Mouse (Mus musculus): ENCODE data around the gene Chchd2.
"Not testable (repeated sequence)": the region's sequence is repeated elsewhere in the genome, so short reads cannot be mapped to it uniquely, and the experiment has no call there.

Chchd2 gene

DNA sequence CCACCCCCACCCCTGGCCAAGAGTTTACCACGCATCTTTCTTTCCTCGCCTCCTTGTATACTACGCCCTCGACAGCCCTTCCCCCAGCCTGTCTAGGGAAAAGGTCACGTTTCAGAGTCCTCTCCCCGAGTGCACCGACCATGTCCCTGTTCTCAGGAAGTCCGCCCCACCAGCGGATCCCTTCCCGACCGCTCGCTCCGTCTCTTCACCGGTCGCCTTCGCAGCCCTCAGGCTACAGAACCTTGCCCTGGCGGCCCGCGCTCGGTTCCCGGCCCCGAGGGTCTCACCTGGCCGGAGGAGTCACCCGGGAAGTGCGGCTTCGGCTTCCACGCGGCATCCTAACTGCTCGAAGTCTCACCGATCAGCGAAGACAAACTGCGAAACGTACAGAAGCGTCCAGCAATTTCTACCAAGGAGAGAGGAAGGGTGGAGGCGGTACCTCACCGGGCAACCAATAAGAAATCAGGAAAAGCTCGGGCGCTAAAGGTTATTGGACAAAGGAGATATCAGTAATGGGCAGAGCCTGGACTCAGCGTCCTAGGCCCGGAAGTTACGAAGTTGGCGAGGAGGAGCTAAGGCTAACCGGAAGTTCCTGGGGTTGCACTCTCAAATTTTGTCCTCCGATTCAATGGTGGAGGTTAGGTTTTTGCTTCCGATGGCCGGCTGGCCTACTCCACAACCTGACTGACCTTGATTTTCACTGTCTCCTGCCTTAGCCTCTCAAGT lies at the start of gene Chchd2:
Gene Chchd2, minus strand, starts transcription at position 560 of the 726 bp plus-strand sequence.
- peak; percentile 90 for DNase-seq (ENCODE audit: extremely low read depth, insufficient read length, low spot score)

DNA sequence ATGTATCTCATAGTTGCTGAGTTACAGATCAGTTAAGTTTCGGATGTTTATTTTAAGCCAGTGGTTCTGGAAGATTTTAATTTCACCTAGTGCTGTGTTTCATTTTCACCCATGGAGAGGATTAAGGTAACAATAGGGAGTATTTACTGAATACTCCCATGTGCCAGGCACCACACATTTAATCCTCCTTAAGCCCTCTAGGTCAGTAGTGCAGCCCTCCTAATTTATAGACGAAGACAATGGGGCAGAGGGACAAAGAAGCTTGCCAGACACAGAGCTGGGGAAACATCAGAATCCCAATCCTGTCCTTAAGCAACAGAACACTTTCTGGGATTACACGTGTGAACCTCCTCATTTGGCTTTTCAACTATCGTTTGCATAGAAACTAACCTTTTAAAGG lies 49.7 kb upstream of the Chchd2 start:
- DNase-seq (ENCODE audit: extremely low read depth, insufficient read length, low spot score) = no peak

DNA sequence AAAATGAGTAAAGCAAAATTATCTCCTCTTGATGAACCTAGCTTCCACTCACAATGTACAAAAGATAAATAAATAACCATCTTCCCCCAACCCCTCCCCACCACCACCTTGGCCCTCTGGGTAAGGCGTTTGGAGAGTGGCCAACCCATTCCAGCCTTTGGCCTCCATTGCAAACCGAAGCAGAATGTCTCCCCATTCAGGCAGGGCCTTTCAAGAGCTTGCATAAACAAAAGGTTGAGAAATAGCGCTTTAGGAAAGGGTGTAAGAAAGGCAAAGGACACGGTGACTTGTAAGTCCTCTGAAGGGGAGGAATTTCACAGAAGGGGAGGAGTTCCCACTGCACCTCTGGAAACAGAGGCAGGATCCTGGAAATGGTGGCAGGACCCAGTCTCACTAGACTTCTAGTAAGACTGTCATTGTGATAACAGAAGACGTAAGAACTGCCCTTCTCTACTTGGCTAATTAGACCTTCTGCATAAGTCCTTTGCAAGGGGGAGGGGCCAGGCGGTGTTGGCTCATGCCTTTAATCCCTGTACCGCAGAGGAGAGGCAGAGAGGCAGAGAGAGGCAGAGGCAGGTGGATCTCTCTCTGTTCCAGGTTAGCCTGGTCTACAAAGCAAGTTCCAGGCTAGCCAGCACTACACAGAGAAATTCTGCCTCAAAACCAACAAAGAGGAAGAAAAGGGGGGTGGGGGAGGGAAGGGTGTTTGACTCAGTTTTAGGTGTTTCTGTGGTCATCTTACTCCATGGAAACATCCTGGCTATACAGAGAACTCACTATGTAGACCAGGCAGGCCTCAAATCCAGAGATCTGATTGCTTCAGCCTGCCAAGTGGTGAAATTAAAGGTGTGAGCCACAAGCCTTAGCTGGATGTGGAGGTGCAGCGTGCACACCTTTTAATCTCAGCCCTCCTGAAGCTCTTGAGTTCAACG lies 42.9 kb upstream of the Chchd2 start:
- peak; percentile 24 for DNase-seq (ENCODE audit: extremely low read depth, insufficient read length, low spot score)

DNA sequence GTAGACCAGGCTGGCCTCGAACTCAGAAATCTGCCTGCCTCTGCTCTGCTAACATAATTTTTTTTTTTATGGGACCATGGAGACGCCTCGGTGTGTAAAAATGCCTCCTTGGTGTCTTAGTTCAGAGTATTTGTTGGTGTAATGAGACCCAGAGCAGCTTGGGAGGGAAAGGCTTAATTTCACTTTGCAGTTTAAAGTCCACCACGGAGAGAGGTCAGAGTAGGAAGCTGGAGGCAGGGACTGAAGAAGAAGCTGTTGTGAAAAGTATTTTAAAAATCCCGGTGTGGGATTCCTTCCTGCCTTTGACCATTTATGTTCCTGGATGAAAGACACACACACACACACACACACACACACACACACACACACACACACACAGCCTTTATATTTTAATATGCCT lies 38.7 kb upstream of the Chchd2 start:
- no peak for DNase-seq (ENCODE audit: extremely low read depth, insufficient read length, low spot score)

DNA sequence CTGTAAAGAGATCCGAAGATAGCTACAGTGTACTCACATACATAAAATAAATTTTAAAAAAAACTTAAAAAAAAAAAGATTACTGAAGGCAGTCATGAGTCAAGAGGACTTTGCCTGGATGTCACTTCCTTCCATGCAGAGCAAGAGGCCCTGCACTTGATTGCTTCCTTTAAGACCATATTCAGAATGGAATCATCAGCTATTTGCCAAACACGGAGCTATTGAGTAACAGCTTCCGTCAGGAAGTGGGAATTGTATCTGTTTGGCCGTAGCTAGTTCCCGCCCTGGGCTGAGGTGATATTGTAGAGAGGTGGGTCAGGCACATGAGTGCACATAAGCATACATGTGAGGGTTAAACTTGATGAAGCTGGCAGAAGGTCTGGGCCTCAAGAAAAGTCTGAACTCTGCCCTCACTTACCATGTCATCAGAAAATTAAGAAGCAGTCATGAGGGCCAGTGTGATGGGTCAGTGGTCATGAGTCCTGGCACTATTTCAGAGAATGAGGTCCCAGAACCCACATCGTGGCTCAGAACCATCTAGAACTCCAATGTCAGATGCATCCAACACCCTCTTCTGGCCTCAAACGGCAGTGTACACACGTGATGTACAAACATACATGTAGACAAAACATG lies 37.7 kb upstream of the Chchd2 start:
- DNase-seq (ENCODE audit: extremely low read depth, insufficient read length, low spot score) = no peak

DNA sequence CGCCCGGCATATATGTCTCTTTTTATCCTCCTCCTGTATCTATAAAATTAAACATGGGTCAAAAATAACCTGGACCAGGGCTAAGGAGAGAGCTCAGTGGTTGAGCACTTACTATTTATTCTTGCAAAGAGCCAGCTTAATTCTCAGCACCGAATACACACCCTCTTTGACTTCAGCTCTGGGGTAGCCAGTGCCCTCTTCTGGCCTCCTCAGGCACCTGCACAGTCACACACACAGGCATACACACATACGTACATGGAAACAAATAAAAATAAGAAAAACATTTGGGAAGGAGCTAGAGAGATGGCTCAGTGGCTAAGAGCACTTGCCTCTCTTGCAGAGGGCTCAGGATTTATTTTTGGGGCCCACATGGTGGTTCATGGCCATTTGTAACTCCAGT lies 34.7 kb upstream of the Chchd2 start:
- no peak for DNase-seq (ENCODE audit: extremely low read depth, insufficient read length, low spot score)

DNA sequence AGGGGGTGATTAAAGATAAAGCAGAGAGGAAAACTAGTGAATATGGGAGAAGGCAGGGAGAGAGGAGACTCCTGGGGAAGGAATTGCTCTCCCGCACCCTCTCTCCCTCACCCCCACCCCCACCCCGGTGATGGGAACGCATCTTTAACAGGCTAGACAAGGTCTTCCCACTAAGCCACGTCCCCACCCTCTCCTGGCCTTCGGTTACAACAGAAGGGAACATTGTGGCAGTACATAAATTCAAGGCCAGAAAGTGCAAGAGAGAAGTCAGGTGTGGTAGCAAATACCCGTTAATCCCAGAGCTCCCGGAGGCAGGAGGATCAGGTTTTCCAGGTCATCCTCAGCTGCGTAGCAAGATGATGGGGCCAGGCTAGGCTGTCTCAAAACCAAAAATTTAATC lies 32.0 kb upstream of the Chchd2 start:
- DNase-seq (ENCODE audit: extremely low read depth, insufficient read length, low spot score) = no peak

DNA sequence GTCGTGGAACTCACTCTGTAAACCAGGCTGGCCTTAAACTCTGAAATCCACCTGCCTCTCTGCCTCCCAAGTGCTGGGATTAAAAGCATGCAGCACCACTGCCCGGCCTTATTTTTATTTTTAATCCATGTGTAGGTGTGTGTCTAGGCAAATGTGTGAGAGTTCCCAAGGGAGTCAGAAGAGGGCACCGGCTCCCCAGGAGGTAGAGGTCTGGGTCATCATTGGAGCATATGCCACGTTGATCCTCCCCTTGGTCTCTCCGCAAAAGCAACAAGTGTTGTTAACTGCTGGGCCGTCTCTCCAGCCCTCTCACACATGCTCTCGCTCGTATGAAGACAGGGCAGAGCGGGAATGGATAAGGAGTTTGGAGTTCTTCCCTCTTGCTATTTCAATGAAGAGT lies 31.5 kb upstream of the Chchd2 start:
- no peak for DNase-seq (ENCODE audit: extremely low read depth, insufficient read length, low spot score)

DNA sequence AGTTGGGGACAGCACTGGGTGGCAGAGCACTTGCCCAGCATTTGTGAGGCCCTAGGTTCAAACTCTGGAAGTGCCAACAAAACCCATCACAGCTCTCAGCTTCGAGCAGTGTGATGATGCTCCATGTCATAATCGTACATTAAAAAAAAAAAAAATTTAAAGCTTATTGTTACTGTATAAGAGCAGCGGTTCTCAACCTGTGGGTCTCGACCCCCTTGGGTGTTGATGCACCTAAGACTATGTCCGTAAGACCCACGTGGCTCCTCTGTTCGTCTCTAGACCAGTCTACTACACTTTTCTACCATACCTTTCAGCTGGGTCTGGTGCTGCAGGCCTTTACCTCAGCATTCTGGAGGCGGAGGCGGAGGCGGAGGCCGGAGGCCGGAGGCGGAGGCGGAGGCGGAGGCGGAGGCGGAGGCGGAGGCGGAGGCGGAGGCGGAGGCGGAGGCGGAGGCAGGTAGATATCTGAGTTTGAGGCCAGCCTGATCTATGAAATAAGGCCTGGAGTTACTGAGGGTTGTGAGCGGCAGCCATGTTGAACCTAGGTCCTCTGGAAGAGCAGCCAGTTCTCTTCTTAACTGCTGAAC lies 30.9 kb upstream of the Chchd2 start:
- no peak for DNase-seq (ENCODE audit: extremely low read depth, insufficient read length, low spot score)

DNA sequence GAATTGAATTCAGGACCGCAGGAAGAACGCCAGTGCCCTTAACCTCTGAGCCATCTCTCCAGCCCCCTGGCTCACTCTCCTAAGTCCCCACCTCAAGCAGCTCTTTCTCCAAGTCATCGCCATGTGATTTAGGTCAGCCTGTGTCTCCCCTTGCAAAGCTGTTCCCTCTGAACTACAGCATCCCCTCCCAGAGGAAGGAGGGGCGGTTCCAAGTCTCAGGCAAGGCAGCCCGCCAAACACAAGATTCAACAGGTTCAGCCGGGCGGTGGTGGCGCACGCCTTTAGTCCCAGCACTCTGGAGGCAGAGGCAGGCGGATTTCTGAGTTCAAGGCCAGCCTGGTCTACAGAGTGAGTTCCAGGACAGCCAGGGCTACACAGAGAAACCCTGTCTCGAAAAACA lies 28.2 kb upstream of the Chchd2 start:
- not testable (repeated sequence) for DNase-seq (ENCODE audit: extremely low read depth, insufficient read length, low spot score)

DNA sequence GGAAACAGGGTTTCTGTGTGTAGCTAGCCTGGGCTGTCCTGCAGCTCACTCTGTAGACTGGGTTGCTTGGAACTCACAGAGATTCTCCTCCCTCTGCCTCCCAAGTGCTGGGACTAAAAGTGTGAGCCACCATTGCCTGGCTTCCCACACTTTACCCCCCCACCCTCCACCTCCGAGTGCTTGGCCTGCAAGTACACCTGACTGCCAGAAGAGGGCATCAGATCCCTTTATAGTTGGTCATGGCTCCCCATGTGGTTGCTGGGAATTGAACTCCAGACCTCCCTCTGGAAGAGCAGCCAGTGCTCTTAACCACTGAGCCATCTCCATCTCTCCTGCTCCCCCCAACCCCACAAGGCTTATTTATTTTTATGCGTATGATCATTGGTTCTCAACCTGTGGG lies 26.8 kb upstream of the Chchd2 start:
- peak; percentile 48 for DNase-seq (ENCODE audit: extremely low read depth, insufficient read length, low spot score)

DNA sequence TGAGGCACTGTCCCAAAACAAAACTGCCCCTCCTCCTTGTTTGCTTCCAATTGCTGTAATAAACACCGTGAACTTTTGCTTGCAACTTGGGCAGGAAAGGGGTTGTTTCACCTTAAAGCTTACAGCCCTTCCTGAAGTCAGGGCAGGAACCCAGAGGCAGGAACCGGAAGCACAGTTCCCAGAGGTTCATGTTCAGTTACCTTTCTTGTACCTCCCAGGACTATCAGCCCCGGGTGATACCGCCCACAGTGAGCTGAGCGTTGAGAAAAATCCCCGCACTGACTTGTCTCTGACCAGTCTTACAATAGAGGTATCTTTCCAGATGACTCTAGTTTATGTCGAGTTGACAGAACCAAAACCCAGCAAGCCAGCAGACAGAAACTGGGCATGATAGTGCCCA lies 22.3 kb upstream of the Chchd2 start:
- DNase-seq (ENCODE audit: extremely low read depth, insufficient read length, low spot score) = no peak

DNA sequence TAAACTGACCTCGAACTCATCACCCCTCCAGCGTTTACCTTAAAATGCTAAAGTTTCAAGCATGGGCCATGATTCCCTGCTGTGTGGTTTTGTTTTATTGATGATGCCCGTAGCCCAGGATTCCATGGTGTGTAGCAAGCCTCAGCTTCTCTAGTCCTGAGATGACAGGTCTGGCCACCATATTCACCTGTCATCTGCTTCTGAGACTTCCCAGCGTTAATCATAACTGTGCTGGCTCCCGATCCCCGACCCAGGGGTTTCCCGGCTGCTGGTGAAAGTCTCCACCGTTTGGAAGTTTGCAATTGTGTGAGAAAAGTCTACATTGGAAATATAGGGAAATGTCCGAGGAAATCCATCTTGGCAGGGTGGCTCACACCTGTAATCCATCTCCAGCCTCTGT lies 21.9 kb upstream of the Chchd2 start:
- DNase-seq (ENCODE audit: extremely low read depth, insufficient read length, low spot score) = no peak

DNA sequence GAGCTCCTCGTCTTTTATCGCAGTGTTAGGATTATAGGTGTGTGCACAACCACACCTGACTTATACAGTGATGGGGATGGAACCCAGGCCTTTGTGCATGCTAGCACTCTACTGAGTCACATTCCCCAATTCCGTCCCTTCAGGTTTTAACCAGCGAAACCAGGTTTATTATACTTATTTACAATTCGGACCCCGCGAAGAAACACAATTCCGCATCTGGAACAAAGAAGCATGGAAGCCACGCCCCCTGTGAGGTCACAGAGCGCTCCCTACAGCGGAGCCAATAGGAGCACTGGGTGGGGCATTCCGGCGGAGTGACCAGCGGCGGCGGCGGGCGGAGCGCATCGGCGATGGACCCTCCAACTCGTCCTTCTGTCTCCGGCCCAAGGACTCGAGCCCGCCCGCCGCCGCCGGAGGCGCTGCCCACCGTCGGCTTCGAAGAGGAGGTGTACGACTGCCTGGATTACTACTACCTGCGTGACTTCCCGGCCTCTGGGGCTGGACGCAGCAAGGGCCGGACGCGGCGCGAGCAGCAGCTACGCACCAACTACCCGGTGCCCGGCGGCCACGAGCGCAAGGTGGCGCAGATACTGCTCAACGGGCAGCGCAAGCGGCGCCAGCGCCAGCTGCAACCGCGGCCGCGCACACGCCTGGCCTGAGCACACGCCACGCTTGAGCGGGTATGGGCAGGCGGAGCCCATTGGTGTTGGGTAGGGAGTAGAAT lies 21.1 kb upstream of the Chchd2 start, which contains the start of gene Nupr1l:
Gene Nupr1l, plus strand, starts transcription at position 299 of the 724 bp plus-strand sequence.
- peak; percentile 93 for DNase-seq (ENCODE audit: extremely low read depth, insufficient read length, low spot score)

DNA sequence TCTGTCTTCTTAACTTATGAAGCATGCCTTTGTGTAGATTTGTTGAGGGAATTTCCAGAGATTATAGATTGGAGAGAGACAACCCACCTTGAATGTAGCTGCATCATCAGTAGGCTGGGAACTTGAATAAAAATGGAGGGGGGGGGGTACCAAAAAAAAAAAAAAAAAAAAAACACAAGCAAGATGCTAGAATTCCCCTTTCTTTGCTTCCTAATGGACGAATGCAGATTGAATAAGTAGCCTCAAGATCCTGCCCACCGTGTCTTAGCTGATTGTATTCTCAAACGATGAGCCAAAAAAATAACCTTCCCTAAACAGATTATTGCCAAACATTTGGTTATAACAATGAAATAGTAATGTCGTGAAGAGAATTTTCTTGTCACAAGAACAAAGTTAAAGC lies 20.5 kb upstream of the Chchd2 start:
- DNase-seq (ENCODE audit: extremely low read depth, insufficient read length, low spot score) = no peak

DNA sequence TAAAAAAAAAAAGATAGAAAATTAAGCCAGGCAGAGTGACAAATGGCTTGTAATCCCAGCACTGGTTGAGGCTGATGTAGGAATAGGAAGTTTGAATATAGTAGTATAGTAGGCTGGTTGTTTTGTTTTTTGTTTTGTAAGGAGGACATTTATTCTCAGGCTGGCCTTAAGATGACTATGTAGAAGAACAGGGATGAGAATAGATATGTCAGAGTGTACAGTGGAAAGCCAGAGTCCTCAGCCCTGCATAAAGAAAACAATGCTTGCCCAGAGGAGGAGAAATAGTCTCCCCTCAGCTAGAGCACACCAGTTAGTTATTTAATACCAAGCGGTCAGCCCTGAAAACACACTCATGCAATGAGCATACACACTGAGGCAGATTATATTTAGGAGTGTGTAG lies 11.2 kb upstream of the Chchd2 start, which contains the start of gene Phkg1:
Gene Phkg1, minus strand, starts transcription at position 101 of the 400 bp plus-strand sequence.
- no peak for DNase-seq (ENCODE audit: extremely low read depth, insufficient read length, low spot score)

DNA sequence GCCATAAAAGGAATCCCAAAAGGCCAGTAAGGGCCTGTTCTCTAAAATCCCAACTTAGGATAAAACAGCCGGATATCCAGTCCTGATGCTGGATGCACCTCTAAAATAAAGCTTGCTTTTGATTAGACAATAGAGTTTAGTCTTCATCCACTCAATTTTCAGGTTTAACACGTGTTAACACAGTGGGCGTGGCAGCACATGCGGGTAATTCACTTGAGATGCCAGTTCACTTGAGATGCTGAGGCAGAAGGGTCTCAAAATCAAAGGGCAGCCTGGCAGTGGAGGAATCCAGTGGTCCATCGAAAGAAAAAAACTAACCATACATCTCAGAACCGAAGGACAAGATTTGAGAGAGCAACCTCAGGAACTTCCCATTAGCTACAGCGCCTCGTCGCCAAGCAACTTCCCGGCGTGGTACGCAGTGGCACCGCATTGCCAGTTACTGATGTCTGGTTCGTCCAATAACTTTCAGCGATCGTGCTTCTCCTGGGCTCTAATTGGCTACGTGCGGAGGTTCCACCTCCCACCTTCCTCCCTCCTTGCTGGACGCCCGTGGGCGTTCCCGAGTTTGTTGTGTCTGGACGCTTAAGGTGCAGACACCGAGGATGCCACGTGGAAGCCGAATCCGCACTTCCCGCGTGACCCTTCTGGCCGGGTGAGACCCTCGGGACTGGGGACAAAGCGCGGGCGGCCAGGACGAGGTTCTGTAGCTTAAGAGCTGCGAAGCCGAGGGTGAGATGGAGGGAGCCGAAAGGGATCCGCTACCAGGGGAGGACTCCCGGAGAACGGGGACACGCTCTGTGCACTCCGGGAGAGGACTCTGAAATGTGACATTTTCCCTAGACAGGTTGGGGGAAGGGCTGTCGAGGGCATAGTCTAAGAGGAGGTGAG lies 8.2 kb upstream of the Chchd2 start, which contains the start of gene Zbed5:
Gene Zbed5, plus strand, starts transcription at position 526 of the 891 bp plus-strand sequence.
- DNase-seq (ENCODE audit: extremely low read depth, insufficient read length, low spot score) = peak; percentile 86

DNA sequence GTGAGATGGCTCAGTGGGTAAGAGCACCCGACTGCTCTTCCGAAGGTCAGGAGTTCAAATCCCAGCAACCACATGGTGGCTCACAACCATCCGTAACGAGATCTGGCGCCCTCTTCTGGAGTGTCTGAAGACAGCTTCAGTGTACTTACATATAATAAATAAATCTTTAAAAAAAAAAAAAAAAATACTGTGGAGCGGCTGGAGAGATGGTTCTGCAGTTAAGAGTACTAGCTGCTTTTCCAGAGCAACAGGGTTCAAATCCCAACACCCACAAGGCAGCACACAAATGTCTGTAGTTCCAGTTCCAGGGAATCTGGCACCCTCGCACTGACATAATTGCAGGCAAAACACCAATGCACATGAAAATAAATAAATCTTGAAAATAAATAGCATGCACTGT lies 3.1 kb upstream of the Chchd2 start:
- DNase-seq (ENCODE audit: extremely low read depth, insufficient read length, low spot score) = not testable (repeated sequence)

DNA sequence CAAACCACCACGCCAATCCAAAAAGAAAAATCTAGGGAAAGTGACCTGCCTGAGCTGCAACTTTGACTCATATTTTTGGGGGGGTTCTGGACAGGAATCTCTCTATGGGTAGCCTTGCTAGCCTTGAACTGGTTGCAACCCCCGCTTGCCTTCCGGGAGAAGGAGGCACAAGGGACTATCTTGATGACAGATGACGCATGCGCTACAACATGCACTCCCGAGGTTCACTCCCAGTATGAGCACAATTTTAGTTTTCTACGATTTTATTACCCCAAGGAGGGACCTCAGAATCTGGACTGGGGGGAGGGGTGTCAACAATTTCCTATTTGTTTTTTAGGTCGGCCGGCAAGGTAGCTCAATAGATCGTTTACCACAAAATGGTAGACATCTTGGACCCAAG lies 999 bp downstream of the Chchd2 start:
- DNase-seq (ENCODE audit: extremely low read depth, insufficient read length, low spot score) = no peak
